Mouse (Mus musculus) left cerebral cortex, postnatal 14 days (tissue): ENCODE measurements around the gene Acer2. TPM values are rescaled to one million over a fixed set of nuclear protein-coding genes. Genes with fewer than 3 reads are reported as not detected.

Experiments
- DNase-seq, 2 experiments: peaks; one replicate each; pipeline ENCODE4 v3.0.0; 2021 to 2022; ENCODE audit warnings: low spot score in 2 of 2, mixed read lengths in 1 of 2
- intact Hi-C: fragments of 180-260 bp; cut with DNase I; formaldehyde crosslinking; loops from one replicate; pipeline ENCODE4 v1.15.1; 2025
- total RNA-seq, 2 experiments: library from RNA; stranded (reverse); gene quantifications; 2 replicates each; pipeline ENCODE4 v1.2.3; 2021

Gene Acer2
- total RNA-seq, 2 experiments from 2014 or later, result 3.5 to 6.0 TPM

DNA sequence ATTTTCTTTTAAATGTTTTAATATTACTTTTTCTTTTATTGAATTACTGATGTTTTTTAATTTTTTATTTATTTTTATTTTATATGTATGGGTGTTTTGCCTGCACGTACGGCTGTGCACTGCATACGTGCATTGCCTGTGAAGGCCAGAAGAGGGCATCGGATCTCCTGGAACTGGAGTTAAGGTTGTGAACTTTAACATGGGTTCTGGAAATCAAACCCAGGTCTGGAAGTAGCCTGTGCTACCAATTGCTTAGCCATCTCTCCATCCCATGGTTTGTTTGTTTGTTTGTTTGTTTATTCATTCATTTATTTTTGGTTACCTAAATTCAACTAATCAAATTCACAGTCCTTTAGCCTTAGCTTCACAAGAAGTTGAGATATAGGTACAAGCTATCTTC is 10.7 kb downstream of the Acer2 start:
- intact Hi-C loops, result loop anchor here (5.0 kb wide), 1 partner anchor 42 kb away; no protein-coding TSS in a partner anchor

DNA sequence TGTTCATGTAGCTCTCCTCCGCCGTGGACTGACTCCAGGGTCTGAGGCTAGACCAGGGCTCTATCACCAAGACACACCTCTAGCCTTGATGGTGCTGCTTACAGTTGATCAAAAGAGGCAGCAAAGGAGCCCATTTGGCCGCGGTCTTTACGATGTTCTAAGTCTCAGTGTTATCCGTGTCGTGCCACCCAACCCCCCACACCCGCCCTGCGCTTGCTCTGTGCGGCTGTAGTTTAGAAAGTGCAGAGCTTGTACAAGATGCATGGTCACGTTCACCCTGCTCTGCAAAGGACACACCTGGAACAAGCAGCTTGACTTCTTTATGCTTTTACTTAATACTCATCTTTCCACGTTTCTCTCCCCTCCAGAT is 11.6 kb downstream of the Acer2 start:
- intact Hi-C loops, result no loop called here
- DNase-seq, result no peak

More for the DNA sequence above, 10.7 kb downstream of the Acer2 start:
- DNase-seq, result no peak

DNA sequence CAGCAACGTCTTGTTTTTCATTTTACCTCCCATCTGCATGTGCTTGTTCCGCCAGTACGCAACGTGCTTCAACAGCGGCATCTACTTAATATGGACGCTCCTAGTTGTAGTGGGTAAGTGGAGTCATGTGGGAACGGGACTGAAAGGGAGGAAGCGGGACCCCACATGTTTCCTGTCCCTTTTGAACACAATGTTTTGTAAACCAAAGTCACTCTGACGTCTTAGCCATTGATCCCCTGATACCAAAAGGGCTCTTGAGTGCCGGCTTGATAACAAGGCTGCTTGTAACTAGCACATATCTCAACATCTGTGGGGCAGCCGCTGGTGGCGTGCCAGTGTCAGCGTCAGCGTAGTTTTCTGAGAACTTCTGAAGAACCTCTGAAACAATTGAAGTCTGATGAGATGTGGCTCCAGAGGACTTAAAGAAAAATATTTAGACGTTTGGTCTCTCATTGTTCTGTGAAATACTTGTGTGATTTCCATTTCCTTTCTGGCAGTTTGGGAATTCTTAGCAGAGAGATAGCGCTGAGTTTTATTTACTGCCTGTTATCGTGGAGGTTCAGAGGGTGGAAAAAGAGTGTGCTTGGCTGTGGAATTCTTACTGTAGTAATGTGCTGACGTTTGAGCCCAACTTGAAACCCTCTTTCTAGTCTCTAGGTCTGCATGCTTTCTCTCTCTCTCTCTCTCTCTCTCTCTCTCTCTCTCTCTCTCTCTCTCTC is 12.1 kb downstream of the Acer2 start:
- no peak for DNase-seq
- intact Hi-C loops, result no loop called here

DNA sequence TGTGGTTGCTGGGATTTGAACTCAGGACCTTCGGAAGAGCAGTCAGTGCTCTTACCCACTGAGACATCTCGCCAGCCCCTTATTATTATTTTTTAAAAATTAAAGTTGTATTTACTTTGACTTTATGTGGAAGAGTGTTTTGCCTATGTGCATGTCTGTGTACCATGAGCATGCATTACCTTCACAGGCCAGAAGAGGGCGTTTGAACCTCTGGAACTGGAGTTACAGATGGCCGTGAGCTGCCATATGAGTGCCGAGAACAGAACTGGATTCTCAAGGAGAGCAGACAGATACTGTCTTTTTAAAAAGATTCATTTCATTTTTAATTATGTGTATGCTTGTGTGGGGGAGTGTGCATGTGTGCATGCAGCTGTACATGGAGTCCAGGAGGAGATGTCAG is 13.7 kb downstream of the Acer2 start:
- no peak for DNase-seq
- intact Hi-C loops, result no loop called here

DNA sequence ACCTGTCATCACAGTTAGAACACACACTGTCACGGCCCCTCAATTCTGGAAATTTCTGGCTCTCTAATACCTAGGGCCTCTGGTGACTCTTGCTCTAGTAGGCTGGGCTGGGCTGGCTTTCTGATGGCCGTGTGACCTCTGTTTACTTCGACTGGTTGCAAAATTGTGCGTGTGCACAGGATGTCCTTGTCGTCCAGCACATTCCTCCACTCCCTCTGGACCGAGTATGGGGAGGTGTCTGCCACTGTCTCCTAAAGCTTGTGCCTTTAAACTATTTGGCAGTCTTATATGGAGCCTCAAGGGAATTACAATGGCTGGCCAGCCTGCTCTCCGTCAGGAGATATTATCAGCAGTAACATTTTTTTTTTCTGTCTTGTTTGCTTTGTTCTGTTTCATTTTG is 23.2 kb downstream of the Acer2 start:
- intact Hi-C loops, result no loop called here
- no peak for DNase-seq

DNA sequence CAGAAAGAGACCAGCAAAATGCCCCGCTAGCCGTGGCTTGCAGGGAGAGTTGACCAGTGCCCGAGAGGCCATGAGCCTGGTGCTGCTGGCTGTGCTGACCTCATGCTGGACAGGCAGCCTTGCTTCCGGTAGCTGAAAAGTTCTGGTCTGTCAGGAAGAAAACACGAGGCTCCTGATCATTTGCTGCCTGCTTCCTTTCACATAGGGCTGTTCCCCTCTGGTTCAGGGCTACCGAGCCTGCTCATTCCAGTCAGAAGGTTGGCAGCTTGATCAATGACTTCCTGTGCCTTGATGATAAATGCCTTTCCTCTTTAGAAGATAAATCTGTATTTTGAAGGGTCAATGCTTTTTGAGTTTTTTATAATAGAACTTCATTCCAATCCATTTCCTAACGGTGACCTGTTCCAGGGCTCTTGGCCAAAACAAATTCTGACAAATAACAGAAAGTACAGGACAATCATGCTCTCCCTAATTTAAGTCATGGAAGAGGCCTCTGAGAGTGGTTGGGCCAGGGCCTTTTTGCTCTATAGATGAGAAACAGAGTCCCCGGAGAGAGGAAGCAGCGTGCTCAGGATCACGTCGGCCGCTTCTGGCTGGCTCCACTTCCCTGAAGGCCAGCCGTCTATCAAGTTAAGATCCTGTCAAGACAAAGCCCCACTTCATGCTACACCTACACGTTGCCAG is 24.7 kb downstream of the Acer2 start:
- DNase-seq, result no peak
- intact Hi-C loops, result no loop called here

DNA sequence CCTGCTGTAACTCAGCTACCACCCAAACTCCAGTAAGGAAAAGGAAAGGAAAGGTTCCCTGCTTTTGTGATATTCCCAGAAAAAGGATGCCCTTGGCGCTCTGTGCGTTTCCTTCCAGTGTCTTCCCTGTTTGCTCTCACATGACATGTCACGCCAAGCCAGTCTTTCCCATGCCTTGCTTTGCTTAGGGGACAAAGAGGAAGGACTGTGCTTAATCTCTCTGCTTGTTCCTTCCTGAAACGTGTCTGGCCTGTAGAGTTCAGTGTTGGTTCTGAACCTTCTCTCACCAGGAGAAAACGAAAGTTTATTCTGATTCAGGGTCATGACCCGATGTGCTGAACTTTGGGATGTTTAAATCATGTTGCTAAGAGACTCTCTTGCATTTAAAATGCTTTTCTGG is 28.2 kb downstream of the Acer2 start:
- intact Hi-C loops, result no loop called here
- DNase-seq, result no peak

DNA sequence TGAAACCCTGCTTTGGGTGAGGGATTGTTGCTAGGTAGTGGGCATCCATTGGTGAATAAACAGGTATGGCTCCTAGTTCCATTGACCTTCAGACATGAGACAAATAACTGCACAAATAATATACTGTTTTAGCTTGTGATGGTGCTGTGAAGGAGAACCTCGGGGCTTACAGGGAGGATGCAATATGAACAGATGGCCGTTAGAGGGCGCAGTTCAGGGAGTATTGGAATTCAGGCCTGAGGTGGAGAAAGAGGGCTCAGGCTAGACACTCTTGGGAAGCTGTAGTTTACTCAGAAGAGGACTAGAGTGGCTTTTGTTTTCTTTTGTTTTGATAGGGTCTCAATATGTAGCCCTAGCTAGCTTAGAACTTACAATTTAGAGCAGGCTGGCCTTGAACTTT is 30.8 kb downstream of the Acer2 start:
- intact Hi-C loops, result no loop called here
- no peak for DNase-seq

DNA sequence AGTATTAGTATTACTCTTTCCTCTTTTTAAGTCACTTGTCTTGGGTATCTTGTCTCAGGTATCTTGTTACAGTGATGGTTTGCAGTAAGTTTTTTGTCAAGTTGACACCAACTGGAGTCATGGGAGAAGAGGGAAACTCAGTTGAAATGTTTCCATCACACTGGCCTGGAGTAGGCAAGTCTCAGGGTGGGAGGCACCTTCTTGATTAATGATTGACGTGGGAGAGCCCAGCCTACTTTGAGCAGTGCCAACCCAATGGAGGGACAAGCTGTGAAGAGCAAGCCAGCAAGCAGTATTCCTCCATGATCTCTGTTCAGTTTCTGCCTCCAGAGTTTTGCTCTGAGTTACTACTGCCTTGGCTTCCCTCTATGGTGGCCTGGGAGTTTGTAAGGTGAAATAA is 31.7 kb downstream of the Acer2 start:
- intact Hi-C loops, result no loop called here

DNA sequence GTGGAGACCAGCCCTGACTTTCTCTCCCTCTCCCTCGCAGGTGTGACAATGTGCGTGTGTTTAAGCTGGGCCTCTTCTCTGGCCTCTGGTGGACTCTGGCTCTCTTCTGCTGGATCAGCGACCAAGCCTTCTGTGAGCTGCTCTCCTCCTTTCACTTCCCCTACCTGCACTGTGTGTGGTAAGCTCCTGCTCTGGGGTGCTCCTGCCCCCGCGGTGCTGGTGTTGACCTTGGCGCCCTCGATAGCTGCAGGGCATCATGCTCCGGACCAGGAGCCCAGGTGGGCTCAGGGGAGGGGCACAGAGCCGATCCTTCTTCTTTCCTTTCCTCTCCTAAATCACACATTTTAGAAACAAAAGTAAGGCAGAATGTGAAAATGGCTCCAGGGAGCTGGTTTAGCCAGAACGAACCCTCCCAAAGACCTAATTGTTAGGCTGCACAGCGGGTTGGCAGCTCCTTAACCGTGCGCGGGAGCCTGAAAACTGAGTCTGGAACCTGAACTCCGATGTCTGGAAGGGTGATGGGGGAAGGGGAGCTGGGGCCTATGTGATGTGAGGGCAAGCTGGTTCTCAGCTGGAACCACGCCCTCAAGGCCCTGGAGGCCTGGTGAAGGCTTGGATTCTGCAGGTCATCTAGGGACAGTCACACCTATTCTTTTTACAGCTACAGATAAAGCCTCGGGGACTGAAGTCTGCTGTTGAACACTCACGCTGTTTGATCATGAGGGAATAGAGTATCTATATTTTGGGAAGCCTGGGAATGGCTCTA is 37.6 kb downstream of the Acer2 start:
- DNase-seq, result no peak
- intact Hi-C loops, result no loop called here

More for the DNA sequence above, 31.7 kb downstream of the Acer2 start:
- DNase-seq, result no peak

DNA sequence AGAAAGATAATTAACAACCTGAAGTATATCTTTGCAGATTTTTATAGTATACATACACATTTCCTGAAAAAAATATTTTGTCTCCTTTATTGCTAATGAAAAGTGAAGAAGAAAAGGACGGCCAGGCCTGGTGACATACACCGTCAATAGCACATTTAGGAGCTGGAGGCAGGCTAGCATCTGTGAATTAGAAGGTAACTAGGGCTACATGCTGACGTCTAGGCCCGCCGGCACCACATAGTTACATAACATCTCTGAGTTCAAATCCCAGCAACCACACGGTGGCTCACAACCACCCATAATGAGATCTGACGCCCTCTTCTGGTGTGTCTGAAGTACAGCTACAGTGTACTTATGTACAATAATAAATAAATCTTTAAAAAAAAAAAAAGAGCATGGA is 38.6 kb downstream of the Acer2 start:
- DNase-seq, result no peak
- intact Hi-C loops, result no loop called here

DNA sequence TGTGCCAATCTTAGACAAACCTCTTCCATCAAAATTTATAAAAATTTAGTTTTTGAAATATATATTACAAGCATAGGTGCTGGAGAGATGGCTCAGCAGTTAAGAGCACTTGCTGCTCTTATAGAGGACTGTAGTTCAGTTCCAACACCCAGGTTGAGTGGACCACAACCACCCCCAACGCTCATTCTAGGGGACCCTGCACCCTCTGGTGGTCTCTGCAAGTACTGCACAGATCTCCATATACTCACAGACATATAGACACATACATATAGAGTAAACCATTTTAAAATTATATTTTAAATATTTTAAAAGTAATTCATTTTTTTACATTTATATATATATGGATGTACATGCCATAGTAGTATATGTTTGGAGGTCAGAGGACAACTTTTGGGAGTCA is 41.9 kb downstream of the Acer2 start:
- intact Hi-C loops, result no loop called here
- no peak for DNase-seq

DNA sequence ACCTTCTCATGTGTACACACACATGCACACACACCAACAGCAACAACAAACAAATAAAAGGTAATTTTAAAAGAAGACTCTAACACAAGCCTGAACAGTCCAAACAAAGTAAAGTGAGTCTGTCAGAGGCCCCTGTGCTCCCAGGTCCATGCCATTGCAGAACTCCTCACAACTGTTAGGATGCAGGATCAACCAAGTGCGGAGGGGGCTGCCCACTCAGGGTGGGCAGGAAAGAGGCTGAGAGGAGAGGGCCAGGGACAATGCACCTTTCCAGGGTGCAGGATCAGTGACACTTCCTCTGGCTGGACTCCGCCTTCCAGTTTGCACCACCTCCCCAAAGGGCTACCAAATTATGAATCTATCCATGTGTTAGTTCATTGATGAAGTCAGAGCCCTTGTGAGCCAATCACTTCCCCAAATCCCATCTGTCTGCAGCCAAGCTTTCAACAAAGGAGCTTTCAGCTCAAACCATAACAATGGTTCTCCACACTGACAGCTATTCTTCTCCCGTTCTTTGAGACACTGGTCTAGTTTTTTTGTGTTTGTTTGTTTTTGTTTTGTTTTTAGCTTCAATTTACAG is 49.4 kb downstream of the Acer2 start:
- intact Hi-C loops, result no loop called here

DNA sequence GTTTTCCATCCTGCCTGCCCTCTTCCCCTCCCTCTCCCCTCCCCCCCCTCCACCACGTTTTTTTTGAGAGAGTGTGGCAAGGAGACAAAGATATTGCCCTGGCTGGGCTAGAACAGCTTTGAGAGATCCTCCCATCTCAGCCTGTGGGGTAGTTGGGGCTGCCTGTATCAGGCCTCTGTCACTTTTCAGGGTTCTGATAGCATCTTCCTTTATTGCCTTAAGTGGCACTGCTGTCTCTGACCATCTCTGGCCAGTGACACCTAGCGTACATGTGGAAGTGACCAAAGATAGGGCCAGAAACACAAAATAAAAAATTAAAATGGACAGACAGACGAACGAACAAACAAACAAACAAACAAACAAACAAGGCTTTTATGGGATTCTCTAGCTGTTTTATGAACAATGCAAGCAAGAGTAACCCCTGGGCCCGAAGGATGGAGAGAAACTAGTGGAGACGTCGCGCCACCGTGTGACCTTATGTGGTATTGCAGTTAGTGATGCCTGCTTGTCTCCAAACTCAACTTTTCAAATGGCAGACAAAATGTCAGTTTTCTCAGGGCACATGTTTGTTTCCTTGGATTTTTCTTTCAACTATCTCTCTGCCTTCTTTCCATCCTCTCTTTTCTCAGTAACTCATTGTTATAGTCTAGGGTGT is 50.7 kb downstream of the Acer2 start:
- DNase-seq, result peak; percentile 81 to 90
- intact Hi-C loops, result loop anchor here (5.0 kb wide), 2 partner anchors 43 to 73 kb away; no protein-coding TSS in a partner anchor

More for the DNA sequence above, 49.4 kb downstream of the Acer2 start:
- DNase-seq, result no peak

DNA sequence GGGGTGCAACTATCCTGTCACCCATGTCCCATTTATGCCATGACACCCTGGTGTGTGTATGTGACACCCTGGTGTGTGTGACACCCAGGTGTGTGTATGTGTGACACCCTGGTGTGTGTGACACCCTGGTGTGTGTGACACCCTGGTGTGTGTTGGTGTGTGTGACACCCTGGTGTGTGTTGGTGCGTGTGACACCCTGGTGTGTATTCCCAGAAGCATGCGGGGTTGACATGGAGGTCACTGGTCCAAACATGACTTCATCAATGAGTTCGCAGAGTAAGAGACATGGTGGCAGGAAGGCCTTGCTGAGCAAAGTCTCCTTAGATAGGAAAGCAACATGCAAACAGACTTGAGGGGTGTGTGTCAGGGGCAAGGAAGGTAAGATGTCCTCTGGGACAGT is 52.8 kb downstream of the Acer2 start:
- no peak for DNase-seq
- intact Hi-C loops, result loop anchor here (5.0 kb wide), 2 partner anchors 45 to 75 kb away; no protein-coding TSS in a partner anchor

DNA sequence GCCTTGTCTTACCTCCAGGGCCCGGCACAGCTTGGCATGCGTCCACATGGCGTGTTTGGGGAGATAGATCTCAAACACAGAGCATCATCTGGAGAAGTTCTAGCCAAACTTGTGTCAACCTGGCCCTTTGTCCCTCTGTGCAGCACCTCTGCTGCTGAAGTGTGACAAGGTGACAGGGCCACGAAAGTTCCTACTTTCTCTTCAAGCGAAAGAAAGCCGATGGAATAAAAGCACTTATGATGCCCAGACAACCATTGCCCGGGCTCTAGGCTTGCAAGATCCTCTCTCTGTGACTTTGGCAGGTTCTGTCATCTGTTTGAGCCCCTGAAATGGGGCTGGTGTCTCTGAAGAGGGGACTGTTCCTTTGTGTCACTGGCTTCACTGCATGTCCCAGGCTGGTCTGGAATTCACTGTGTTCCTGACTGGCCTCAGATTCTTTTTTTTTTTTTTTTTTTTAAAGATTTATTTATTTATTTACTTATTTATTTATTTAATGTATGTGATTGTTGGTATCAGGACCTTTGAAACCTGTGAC is 56.0 kb downstream of the Acer2 start:
- DNase-seq, result no peak
- intact Hi-C loops, result no loop called here

DNA sequence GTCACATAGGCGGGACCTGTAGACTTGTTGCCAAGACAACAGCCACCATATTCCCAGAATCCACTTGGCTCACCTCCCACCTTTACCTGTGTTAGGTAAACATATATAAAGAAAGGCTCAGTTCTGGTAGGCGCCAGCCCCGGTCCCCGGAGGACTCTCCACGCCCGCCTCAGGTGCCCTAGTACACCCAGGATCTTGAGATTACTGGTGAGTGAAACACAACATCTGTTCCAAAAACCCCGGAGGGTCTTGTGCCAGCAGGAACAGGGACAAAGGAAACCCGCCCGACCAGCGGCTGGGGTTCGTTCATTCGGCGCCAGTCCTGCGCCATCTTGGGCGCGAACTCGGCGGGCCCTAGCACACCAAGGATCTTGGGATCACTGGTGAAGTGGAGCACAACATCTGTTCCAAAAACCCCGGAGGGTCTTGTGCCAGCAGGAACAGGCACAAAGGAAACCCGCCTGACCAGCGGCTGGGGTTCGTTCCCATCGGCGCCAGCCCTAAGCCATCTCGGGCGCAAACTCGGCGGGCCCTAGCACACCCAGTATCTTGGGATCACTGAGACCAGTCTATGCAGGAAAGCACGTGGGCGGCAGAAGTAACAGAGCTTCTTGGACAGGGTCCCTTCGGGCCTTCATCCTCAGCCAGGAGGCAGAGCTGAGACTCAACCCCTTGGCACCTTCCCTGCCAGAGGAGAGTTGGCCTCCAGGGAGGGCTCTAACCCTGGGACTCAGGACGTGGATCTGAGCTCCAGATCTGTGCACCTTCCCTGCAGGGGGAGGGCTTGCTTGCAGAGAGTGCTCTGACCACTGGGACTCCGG is 56.6 kb downstream of the Acer2 start:
- DNase-seq, result peak; percentile 32 to 46
- intact Hi-C loops, result no loop called here

DNA sequence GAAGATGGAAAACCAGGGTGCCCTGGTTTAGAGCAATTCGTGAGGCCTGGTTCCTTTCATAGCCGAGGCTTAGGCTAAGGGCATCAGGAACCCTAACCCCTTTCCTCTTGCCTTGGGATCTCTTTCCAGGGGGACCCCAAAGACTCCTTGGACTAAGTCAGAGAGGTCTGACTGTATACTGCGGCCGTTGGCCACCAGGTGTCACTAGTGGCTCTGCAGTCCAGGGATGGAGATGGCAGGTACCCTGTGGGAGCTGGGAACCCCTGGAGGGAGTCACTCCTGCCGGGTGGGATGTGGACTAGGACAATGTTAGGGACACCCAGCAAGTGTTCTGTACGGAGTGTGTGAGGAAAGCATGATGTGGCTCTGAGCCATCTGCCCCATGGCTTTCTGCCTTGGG is 58.8 kb downstream of the Acer2 start:
- intact Hi-C loops, result no loop called here
- no peak for DNase-seq
